Mouse (Mus musculus) limb, embryonic 12.5 days (tissue): ENCODE results near the gene Gpm6b. TPM values are rescaled to one million over a fixed set of nuclear protein-coding genes. Genes with fewer than 3 reads are reported as not detected.

Experiments used
- ATAC-seq: fragments of 200-750 bp; cut with Nextera tagmentation; 2 replicates; pipeline ENCODE4 v1.8.0; 2017; ENCODE audit warnings: low read depth, moderate TSS enrichment; ENCODE audit not compliant: insufficient number of reproducible peaks, insufficient read depth, low FRiP score, low TSS enrichment
- H3K27ac ChIP-seq: fragments of 300-500 bp; sonication (generic); 2 replicates; pipeline ENCODE4 v1.5.1; 2016; ENCODE audit warnings: mild to moderate bottlenecking, moderate library complexity
- H3K27me3 ChIP-seq: fragments of 300-500 bp; sonication (generic); 2 replicates; pipeline ENCODE4 v1.6.1; 2016; ENCODE audit warnings: mild to moderate bottlenecking, moderate library complexity
- H3K36me3 ChIP-seq: fragments of 300-500 bp; sonication (generic); 2 replicates; pipeline ENCODE4 v1.6.1; 2016; ENCODE audit warnings: mild to moderate bottlenecking, moderate library complexity
- H3K4me1 ChIP-seq: fragments of 300-500 bp; sonication (generic); replicated peaks from 2 replicates; pipeline ENCODE4 v1.6.1; 2016
- H3K4me2 ChIP-seq: fragments of 300-500 bp; sonication (generic); 2 replicates; pipeline ENCODE4 v1.6.1; 2016; ENCODE audit warnings: mild to moderate bottlenecking, moderate library complexity
- H3K4me3 ChIP-seq: fragments of 300-500 bp; sonication (generic); replicated peaks from 2 replicates; pipeline ENCODE4 v1.5.1; 2016; ENCODE audit warnings: mild to moderate bottlenecking
- H3K9ac ChIP-seq: fragments of 300-500 bp; sonication (generic); replicated peaks from 2 replicates; pipeline ENCODE4 v1.6.1; 2016; ENCODE audit warnings: mild to moderate bottlenecking, moderate library complexity
- H3K9me3 ChIP-seq: fragments of 300-500 bp; sonication (generic); 2 replicates; pipeline ENCODE4 v1.6.1; 2016; ENCODE audit warnings: mild to moderate bottlenecking, moderate library complexity
- WGBS: fragments of 180-500 bp; shearing (Covaris S2); methylation state at CpG from one replicate; pipeline ENCODE4 v1.1.7; 2016; 5-methylcytosine and 5-hydroxymethylcytosine counted together
- polyA plus RNA-seq: library from polyadenylated mRNA; unstranded; fragments of >200 nt; fragmentation: Nextera tagmentation; extraction: Ambion mirVana; gene quantifications from 2 replicates; pipeline ENCODE4 v1.2.1, GENCODE M21; 2016

Gene Gpm6b
- polyA plus RNA-seq, 1 experiment from 2014 or later = 17.2 TPM

DNA sequence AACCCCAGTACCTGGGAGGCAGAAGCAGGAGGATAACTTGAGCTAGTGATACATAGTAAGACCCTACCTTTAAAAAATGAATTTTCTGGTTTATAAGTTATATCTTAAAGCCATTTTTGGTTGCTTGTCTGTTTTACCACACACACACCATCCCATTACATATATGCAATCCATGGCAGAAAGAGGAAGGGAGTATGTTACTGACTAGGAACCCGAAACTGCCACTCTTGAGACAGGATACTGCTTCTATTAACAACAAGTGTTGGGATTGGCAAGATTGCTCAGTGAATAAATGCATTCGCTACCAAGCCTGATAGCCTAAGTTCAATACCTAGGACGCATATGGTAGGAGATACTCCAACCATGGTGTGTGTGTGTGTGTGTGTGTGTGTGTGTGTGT, 117.6 kb downstream of the Gpm6b start:
- WGBS = 95% methylated on average over 3 of the region's 3 CpGs
- Histone ChIP-seq H3K36me3 (no peaks in the 10 kb centered on the region), H3K27me3 (peaks cover 40% of the 10 kb centered on the region), H3K4me1 (no peaks in the 10 kb centered on the region), H3K27ac (no peak overlapping the region), H3K4me3 (no peak overlapping the region), H3K9ac (no peak overlapping the region), H3K4me2 (no peak overlapping the region), H3K9me3 (no peaks in the 10 kb centered on the region)
- ATAC-seq = no peak

DNA sequence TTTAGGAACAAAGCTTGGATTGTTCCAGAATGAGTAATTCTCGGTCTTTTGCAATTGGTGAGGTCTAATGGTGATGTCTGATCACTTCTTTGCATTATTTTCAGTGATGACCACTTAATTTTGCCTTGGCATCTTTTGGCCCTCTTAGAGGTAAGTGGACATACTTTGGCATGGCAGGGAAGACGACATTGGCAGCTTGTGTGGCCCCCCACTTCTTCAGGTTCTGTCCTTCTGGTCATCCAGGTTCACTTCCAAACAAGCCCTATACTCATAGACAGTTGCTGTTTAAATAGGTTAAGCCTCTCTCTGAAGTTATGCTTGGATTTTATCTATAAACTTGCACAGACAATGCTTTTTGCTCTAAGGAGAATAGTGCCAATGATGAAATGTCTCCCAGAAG, 120.2 kb downstream of the Gpm6b start:
- 79% methylated on average over 2 of the region's 2 CpGs for WGBS
- peaks cover 43% of the 10 kb centered on the region for H3K27me3 ChIP-seq
- no peak overlapping the region for H3K9ac ChIP-seq
- H3K36me3 ChIP-seq = no peaks in the 10 kb centered on the region
- H3K9me3 ChIP-seq = no peaks in the 10 kb centered on the region
- H3K4me2 ChIP-seq = no peak overlapping the region
- H3K4me3 ChIP-seq = no peak overlapping the region
- no peak for ATAC-seq
- no peak overlapping the region for H3K27ac ChIP-seq
- no peaks in the 10 kb centered on the region for H3K4me1 ChIP-seq

DNA sequence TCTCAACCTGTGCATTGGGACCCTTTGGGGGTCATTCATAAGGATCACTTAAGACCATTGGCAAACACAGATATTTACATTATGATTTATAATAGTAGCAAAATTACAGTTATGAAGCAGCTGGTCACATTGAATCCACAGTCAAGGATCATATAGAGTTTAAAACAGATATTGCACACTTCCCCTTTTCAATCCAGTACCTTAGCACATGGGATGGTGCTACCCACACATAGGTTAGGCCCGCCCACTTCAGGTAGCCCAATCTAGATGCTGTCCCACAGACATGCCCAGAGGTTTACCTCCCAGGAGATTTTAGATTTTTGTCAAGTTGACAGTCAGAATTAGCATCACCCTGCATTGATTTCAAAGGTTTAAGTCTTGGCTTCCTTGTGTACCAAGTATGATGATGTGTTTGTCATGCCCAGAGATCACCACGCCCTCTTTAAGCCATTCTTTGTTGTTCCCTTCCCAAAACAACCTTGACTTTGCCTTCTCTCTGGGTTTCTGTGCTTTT, 121.3 kb downstream of the Gpm6b start:
- whole genome bisulfite sequencing = 91% methylated on average over 2 of the region's 2 CpGs
- Histone ChIP-seq H3K4me1 (no peaks in the 10 kb centered on the region), H3K9me3 (no peaks in the 10 kb centered on the region), H3K4me2 (no peak overlapping the region), H3K9ac (no peak overlapping the region), H3K36me3 (no peaks in the 10 kb centered on the region), H3K4me3 (no peak overlapping the region), H3K27ac (no peak overlapping the region), H3K27me3 (peaks cover 42% of the 10 kb centered on the region)
- ATAC-seq = no peak

DNA sequence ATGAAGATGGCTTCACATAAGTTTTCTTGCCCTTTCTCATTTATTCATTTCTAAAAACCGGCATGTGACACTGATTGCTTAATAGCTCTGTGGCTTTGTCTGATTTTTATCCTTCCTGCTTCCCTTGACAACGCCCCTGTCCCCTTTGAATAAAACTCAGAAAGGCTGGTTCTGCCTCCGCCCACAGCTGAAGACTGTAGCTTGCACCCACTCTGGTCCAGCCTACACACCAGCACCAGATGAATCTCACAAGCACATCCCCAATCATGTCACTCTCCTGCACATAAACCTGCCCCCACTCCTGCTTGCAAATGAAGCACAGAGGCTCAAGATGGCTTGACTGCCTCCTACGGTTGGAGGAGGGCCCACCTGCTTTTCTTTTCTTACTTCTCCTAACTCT, 121.7 kb downstream of the Gpm6b start:
- Histone ChIP-seq H3K4me3 (no peak overlapping the region), H3K36me3 (no peaks in the 10 kb centered on the region), H3K9me3 (no peaks in the 10 kb centered on the region), H3K4me2 (no peak overlapping the region), H3K27ac (no peak overlapping the region), H3K9ac (no peak overlapping the region), H3K27me3 (peaks cover 42% of the 10 kb centered on the region), H3K4me1 (no peaks in the 10 kb centered on the region)
- ATAC-seq = no peak
- WGBS = 87% methylated on average over 4 of the region's 4 CpGs

DNA sequence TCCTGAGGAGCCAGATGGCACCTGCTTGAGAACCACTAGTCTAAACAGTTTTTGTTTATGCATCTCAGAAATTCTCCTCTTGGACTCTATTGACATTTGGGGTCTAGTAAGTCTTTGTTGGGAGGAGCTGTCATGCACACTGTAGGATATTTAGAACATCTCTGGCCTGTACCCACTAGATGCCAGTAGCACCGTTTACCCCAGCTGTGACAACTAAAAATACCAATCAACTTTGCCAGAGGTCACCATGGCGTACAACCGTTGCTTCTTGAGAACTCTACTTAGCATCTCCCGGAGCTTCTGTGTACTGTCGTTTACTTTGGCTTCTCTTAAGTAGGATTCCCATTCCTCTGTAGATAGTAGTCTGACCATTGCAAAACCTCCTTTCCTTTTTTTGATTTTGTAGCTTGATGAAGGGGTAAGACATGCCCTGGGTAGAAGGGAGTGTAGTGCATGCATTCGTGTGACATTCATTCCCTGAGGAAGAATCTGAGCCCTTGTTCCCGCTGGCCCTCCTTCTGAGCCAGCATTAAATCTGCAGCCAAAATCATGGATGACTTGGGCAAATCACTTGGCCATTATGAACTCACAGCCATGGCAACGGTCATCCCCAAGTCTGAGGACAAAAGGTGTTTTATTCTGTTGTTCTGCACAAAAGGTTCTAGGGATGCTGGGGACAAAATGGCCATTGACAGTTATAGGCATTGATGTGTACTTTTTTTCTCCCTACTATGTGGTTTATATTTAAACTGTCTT, 126.9 kb downstream of the Gpm6b start:
- ATAC-seq = no peak
- Histone ChIP-seq H3K4me1 (no peaks in the 10 kb centered on the region), H3K9me3 (no peaks in the 10 kb centered on the region), H3K9ac (no peak overlapping the region), H3K27ac (no peak overlapping the region), H3K36me3 (no peaks in the 10 kb centered on the region), H3K4me3 (no peak overlapping the region), H3K27me3 (peaks cover 48% of the 10 kb centered on the region), H3K4me2 (no peak overlapping the region)
- WGBS = 89% methylated on average over 8 of the region's 8 CpGs

DNA sequence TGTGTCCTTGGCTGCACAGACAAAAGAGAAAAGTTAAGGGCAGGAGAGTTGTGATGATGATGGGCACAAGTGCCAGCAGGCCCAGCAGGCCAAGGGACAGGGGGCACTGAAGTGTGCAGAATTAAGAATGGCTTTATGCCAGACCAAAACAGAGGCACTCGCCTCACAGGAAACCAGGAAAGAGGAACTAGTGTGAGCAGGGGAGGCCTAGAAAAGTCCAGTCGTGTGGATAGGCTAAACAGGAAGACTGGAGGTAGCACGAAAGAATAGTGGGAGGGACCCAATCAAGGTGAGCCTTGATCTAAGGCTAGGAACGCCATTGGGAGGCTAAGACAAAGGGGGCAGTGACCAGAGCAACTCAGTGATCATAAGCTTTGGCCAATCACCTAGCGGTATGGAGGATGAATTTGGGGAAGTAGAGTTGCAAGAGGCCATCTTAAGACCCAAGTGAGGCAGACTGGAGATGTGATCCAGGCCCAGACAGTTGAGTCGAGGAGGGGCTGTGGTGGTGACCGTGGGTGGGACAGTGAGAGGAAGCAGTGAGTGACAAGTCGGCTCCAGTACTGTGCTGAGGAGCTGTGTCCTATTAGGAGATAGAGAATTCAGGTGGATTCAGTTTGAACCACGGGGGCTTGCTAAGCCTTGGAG, 138.1 kb downstream of the Gpm6b start:
- Histone ChIP-seq H3K27ac (no peak overlapping the region), H3K27me3 (peaks cover 58% of the 10 kb centered on the region), H3K9ac (no peak overlapping the region), H3K4me2 (no peak overlapping the region), H3K4me3 (no peak overlapping the region), H3K9me3 (no peaks in the 10 kb centered on the region), H3K36me3 (no peaks in the 10 kb centered on the region), H3K4me1 (no peaks in the 10 kb centered on the region)
- ATAC-seq = no peak
- 78% methylated on average over 9 of the region's 9 CpGs for WGBS

DNA sequence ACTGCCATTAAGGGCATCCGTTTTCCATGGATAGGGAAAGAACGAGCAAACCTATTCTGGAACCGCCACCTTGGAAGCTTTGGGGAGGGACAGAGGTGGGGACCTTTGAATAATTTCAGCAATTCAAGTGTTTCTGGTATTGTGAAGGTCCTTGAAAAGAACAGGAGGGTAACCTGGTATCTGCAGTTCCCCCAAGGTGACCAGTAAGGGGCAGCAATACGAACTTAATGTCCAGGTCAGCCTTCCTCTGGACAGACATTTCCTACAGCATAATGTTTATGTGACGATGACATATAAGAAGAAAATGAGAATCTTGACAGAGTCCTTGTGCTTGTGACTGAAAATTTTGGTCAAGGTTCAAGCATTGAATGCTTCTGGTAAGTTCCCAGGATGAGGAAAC, 139.9 kb downstream of the Gpm6b start:
- WGBS = 83% methylated on average over 5 of the region's 5 CpGs

DNA sequence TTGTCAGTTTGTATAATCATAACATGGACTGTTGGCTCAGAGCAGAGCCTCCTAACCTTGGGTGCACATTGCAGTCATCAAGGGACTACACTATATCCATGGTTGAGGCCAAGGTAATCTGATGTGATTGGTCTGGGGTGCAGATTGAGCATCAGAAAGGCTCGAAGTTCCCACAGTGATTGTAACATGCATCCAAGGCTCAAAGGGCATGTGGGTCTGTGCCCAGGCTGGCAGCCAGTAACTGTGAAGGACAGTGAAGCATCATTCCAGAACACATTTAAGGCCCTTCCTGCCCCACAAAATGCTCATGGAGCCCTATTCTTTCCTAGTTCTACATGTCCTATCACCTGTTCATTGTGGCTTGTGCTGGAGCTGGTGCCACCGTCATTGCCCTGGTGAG, 144.9 kb downstream of the Gpm6b start:
- H3K27ac ChIP-seq = no peak overlapping the region
- H3K36me3 ChIP-seq = no peaks in the 10 kb centered on the region
- no peak overlapping the region for H3K9ac ChIP-seq
- no peak overlapping the region for H3K4me3 ChIP-seq
- no peak overlapping the region for H3K4me2 ChIP-seq
- H3K27me3 ChIP-seq = peaks cover 24% of the 10 kb centered on the region
- ATAC-seq = no peak
- 83% methylated on average over 2 of the region's 2 CpGs for WGBS
- no peaks in the 10 kb centered on the region for H3K9me3 ChIP-seq
- H3K4me1 ChIP-seq = no peaks in the 10 kb centered on the region

More for the DNA sequence above, 139.9 kb downstream of the Gpm6b start:
- no peak overlapping the region for H3K27ac ChIP-seq
- no peak overlapping the region for H3K4me2 ChIP-seq
- H3K27me3 ChIP-seq = peaks cover 48% of the 10 kb centered on the region
- ATAC-seq = no peak
- H3K36me3 ChIP-seq = no peaks in the 10 kb centered on the region
- no peak overlapping the region for H3K4me3 ChIP-seq
- no peaks in the 10 kb centered on the region for H3K4me1 ChIP-seq
- H3K9ac ChIP-seq = no peak overlapping the region
- H3K9me3 ChIP-seq = no peaks in the 10 kb centered on the region

DNA sequence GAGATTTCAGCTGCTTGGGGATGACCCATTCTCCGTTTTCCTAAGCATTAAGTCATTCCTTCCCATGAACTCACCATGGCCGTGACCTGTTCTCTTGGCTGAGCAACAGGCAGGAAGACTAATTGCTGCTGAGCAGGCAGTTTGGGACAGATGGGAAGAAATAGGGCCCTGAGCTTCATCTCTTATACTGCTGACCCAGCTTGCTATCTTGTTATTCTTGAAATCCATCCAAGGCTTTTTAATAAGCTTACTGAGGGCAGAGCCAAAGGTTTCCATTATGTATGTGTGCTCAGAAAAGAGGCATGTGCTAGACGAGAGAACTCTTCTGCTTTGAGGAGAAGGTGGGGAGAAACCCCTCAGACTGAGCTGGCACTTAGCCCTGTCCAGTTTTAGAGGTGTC, 146.2 kb downstream of the Gpm6b start:
- no peaks in the 10 kb centered on the region for H3K4me1 ChIP-seq
- H3K9me3 ChIP-seq = no peaks in the 10 kb centered on the region
- H3K9ac ChIP-seq = no peak overlapping the region
- H3K4me3 ChIP-seq = no peak overlapping the region
- no peaks in the 10 kb centered on the region for H3K36me3 ChIP-seq
- no peak for ATAC-seq
- peaks cover 24% of the 10 kb centered on the region for H3K27me3 ChIP-seq
- no peak overlapping the region for H3K4me2 ChIP-seq
- H3K27ac ChIP-seq = no peak overlapping the region
- 76% methylated on average over 3 of the region's 3 CpGs for WGBS

DNA sequence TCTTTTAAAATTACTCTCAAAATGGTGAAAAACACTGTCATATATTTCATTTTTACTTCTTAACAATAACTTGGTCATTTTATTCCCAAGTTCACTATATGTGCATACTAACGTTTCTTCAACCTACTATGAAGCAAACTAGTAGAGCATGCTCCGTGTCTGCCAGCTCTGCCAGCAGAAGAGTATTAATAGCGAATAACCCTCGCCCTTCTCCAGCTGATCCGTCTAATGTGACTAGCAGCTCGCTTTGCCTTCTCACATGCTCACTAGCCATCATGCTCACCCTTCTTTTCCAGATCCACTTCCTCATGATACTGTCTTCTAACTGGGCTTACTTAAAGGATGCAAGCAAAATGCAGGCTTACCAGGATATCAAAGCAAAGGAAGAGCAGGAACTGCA, 147.9 kb downstream of the Gpm6b start:
- ATAC-seq = no peak
- Histone ChIP-seq H3K4me1 (no peaks in the 10 kb centered on the region), H3K36me3 (no peaks in the 10 kb centered on the region), H3K4me2 (no peak overlapping the region), H3K4me3 (no peak overlapping the region), H3K27ac (no peak overlapping the region), H3K9me3 (no peaks in the 10 kb centered on the region), H3K27me3 (peaks cover 26% of the 10 kb centered on the region), H3K9ac (no peak overlapping the region)
- WGBS = 82% methylated on average over 6 of the region's 6 CpGs

DNA sequence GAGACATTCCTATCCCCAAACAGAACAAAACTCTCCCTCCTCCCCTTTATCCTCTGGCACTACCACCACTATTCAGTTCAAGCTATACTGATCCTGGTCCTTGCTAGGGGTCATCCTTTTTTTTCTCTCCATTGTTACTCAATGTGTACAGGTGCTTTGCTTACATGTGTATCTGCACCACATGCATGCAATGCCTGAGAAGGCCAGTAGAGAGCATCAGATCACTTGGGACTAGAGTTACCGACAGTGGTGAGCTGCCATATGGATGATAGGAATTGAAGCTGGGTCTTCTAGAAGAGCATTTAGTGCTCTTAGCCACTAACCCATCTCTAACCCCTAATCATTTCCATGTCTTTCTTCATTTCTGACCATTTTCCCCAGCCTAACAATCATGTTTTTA, 155.0 kb downstream of the Gpm6b start:
- peaks cover 16% of the 10 kb centered on the region for H3K27me3 ChIP-seq
- 72% methylated on average over 1 of the region's 1 CpGs for WGBS
- no peak for ATAC-seq
- H3K36me3 ChIP-seq = no peaks in the 10 kb centered on the region
- H3K9me3 ChIP-seq = no peaks in the 10 kb centered on the region
- no peak overlapping the region for H3K4me3 ChIP-seq
- H3K4me2 ChIP-seq = no peak overlapping the region
- H3K27ac ChIP-seq = no peak overlapping the region
- H3K9ac ChIP-seq = no peak overlapping the region
- no peaks in the 10 kb centered on the region for H3K4me1 ChIP-seq

DNA sequence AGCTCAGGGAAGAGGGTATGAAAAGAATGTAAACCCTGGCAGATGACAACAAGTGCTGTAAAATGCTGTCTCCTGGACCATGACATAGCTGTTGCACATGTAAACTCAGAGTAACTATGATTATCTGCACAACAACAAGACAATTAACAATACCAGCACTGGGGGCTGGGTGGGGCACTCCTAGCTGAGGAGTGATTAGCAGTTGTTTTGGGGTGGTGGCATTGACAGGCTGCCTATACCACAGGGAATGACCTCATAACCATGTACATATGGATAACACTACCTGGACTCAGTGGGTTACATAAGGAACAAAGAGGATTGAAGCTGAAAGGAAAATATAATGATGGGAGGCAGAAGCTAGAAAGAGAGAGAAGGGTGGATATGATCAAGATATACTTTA, 169.2 kb downstream of the Gpm6b start:
- H3K36me3 ChIP-seq = peaks cover 20% of the 10 kb centered on the region; the same call in 1 of the 2 replicates
- H3K27ac ChIP-seq = no peak overlapping the region
- no peak for ATAC-seq
- H3K9ac ChIP-seq = no peak overlapping the region
- no peak overlapping the region for H3K4me3 ChIP-seq
- H3K27me3 ChIP-seq = peaks cover 25% of the 10 kb centered on the region
- H3K4me2 ChIP-seq = no peak overlapping the region
- no peaks in the 10 kb centered on the region for H3K4me1 ChIP-seq
- no peaks in the 10 kb centered on the region for H3K9me3 ChIP-seq
